Mouse (Mus musculus) G1E-ER4 (cell line): ENCODE data around the gene Grb2. TPM values are rescaled to one million over a fixed set of nuclear protein-coding genes. Genes with fewer than 3 reads are reported as not detected.

ENCODE experiments used
- GATA1 ChIP-seq: IDR thresholded peaks from one replicate; pipeline ENCODE4 v1.8.0; 2012; ENCODE audit warnings: low read length, inconsistent platforms
- polyA plus RNA-seq: library from polyadenylated mRNA; stranded (reverse); fragments of >175 nt; gene quantifications from 2 replicates; pipeline ENCODE4 v1.2.3, GENCODE M21; 2012

The Grb2 gene
- polyA plus RNA-seq, 1 experiment = 209 TPM

DNA sequence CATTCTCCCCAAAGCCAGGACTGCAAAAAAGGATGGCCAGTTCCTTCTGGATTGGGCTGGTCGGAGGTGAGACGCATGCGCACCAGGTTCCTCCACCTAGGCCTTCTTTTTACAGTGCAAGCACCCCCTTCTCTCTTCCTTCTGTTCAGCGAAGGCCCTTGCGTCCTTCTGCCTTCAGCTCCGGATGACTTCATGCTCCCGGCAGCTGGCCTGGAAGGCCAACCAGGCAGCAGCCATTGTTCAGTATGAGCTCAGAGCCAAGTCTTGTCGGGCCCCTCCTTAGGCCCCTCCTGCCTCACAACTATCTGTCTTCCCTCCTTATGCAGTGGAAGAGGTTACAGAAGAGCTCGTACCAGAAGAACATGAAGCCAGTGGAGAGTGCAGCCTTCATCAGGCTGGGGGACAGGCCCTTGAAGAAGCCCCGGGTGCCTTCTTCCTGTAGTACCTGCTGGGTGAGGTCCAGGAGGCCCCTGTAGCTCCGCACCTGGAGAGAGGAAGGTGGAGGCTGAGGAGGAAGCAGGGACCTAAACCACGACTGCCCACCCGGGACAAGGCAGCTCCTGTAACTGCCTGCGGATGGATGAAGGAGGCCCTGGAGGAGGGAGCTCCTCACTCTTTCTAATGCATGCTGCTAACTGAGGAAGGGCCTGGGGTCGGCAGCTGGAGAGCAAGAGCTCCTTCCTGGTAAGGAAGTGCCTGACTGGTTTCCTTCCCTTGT, 93.1 kb downstream of the Grb2 start:
- TF ChIP-seq GATA1 = no peak

DNA sequence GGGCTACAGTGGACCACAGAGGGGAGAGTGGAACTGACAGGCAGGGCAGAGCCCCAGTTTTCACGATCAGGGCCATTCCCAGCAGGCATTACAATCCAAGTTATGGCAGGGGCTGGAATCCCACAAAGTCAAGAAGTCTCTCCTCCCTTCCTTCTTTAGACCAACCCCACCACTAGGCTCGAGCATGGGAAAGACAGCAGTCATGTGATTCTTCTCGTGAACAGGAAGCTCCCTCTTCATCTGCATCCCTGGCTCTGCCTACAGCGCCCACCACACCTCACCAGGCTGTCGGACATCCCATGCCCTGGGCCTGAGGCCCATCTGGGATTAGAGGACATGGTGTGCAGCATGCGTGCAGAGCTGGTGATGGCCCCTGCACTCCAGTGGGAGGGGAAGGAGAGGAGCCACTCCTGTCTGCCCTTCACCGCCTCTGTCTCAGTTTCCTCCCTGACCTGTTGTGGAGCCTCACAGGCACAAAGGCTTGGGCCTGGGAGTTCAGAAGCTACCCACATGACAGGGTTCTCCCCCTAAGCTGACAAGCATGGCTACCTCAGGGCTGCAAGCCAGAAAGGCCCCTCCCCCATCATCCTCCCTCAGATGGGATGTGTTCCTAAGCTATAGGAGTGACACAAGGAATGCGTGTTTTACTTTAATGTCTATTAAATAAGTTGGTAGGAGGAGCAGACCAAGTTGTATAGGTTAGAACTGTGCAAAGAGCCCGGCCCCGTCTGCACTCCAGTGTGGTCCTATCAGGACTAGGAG, 93.9 kb downstream of the Grb2 start:
- no peak for TF ChIP-seq GATA1

DNA sequence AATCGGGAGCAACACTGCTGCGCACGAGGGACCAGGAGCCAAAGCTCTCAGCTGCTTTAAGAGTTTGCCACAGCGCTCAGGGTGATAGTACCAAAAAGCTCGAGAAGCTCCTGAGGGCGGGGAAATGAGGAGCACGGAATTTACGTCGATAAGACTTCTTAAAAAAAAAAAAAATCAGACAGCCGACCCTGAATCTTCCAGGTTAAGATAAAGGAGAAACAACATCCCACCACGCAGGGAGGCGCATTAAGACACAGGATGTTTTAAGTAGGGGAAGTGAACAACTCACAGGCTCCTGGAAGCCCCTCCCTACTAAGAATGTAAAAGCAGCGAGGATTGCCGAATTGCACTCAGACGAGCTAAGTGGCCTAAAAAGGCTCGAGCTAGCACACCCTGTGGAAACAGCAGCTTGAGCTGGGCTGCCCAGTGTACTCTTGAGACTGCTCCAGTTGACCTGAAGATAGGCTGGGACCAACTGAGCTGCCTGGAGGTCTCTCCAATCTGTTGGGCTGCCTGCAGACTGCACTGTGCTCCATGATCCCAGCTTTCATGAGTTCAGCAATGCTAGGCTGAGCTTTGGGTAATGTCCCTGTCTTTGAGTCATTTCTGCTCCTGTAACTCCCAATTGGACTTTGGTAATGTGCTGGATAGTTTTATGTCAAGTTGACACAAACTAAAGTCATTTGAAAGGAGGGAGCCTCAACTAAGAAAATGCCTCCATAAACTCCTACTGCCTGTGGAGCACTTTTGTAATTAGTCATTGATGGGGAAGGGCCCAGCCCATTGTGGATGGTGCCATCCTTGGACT, 95.1 kb downstream of the Grb2 start:
- TF ChIP-seq GATA1 = no peak

DNA sequence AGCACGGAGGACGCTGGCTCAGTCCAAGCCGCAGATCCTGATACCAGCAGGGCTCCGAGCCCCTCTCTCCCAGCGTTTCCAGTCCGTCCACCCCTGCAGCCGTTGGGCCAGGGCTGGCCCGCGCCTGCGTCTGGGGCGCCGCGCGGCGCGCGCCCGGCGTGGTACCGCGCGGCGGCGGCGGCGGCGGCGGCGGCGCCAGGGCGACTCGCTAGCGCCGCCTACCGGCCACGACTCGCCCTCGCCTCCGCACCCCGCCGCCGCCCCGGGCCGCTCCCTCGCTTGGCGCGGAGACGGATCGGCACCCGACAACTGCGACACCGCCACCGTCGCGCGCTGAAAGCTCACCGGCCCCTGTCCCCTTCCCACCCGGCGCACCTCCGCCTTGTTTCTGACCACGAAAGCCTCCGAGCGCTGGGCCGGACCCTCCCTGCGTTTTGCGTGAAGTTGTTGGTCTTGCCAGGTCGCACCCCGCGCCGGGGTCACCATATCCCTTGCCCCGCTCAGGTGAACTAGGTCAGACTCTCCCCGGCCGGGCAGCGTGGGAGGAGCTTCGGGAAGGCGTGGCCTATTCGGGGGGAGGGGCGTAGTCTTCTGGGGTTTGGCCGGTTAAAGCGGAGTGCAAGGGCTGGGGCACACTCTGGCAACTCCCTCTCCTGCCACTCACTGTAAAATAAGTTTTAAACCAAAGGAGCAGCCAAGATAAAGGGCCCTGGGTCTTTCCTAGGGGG, 95.8 kb downstream of the Grb2 start, which contains the start of gene Mif4gd:
Gene Mif4gd, minus strand, starts transcription at position 560 of the 728 bp plus-strand sequence.
- TF ChIP-seq GATA1 = no peak

DNA sequence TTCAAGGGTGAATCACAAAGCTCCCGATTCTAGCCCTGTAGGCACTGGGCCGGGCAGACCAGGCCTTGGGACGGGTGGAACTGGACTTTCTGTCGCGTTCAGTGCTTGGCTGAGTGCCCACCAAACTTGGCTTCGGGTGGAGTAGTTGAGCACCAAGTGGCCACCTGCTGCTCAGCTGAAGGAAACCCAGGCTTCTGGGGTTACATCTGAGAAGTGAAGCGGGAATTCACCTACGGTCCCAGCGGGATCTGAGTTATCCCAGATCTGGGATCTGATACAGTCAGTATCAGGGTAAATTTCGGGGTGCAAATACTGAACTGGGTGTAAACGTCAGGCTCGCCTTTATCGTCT, 96.4 kb downstream of the Grb2 start:
- no peak for TF ChIP-seq GATA1

DNA sequence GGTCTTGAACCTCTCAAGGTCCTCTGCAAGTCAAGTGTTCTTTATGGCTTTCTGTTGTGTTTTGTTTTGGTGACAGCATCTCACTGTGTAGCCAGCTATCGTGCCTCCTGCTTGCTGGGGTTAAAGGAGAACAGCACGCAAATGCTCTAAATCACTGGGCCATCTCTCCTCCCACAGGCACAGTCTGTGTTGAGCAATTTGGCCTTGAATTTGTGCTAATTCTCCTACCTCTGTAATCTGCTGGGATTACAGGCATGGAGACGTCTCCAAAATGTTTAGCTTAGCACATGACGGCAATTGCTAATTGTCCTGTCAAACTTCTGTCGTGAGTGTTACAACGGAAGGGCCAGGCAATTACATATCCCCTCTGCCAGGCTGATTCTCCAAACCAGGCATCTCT, 97.2 kb downstream of the Grb2 start:
- TF ChIP-seq GATA1 = no peak

DNA sequence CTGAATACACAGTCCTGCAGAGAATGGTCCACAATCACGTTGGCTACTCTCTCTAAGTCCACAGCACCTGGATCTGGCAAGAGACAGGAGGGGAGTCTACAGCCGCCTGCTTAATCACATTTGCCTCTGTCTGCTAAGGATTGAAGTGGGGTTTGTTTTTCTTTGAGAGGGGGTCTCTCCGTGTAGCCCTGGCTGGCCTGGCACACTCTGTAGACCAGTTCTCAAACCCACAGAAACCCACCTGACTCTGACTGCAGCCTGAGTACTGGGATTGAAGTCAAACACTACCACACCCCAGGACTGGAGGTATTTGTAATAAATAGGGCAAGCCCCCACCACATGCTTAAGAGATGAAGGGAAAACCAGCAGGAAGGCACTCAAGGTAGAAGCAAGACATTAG, 98.8 kb downstream of the Grb2 start:
- TF ChIP-seq GATA1 = no peak

DNA sequence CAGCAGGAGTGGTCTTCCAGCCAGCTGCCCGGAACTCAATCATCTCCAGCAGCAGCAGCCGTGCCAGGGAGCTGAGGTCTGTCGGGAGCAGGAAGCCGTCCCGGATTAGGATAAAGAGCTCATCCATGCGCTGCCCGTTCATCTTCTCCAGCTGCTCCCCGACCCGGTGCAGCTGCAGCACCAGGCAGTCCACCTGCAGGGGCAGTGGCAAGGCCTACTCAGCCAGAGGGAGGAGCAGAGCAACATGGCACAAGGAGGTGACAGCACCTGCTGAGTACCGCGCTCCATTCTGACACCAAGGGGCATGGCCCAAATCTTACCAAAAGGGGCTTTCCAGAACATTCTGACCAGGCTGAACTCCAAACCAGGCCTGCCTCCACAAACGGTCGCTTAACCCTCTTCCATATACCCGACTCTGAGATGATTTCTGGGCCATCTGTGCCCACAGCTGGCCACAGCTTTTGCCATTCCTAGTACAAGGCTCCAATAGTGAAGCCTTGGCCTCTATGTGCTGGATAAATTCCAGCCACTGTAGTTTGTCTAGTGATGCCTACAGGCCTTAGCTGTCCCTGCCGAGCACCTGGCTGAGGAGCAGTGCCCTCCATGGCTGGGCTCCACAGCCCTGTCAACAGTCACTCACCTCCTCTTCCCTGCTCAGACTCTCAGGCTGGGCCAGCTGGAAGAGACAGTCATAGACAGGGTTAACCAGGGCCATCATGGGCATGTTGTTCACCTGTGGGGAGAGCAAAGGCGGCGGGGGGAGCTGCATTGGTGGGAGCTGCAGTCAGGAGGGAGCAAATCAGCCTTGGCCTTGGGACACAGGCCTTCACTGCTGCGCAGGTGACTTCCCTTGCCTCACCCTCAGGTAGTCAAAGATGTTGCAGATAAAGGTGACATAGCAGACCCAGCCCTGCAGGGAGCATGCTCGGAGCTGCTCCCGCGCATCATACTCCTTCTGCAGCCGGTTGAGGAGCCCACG, 99.7 kb downstream of the Grb2 start:
- no peak for TF ChIP-seq GATA1

DNA sequence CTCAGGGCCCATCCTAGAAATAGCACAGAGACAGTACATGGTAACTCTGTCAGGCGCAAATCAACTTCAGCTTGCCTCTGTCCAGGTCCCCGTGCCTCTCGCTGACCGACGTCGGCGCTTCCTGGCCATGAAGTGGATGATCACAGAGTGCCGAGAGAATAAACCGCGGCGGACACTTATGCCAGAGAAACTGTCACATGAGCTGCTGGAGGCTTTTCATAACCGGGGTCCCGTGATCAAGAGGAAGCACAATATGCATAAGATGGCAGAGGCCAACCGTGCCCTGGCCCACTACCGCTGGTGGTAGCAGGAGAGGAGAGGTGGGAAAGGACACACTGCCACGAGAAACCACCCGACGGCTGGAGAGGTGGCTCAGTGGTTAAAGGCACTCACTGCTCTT, 101.7 kb downstream of the Grb2 start:
- no peak for TF ChIP-seq GATA1

DNA sequence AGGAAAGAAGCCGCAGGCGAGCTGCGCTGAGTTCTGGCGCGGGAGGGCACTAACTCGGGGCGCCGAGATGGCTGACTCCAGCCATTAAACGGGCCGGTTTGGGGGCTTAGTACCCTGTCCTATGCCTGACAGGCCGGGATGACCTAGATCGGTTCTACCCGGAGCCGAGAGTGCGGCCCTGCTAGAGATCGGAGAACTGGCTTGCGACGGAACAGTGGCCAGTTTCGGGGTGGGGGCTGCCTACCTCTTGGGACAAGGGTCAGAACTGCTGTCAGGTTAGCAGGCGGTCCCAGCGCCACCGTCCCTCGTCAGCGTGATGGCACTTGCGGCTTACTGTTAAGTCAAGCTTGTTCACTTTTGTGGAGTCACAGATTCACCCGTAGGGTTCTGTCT, 104.1 kb downstream of the Grb2 start:
- TF ChIP-seq GATA1 = no peak

DNA sequence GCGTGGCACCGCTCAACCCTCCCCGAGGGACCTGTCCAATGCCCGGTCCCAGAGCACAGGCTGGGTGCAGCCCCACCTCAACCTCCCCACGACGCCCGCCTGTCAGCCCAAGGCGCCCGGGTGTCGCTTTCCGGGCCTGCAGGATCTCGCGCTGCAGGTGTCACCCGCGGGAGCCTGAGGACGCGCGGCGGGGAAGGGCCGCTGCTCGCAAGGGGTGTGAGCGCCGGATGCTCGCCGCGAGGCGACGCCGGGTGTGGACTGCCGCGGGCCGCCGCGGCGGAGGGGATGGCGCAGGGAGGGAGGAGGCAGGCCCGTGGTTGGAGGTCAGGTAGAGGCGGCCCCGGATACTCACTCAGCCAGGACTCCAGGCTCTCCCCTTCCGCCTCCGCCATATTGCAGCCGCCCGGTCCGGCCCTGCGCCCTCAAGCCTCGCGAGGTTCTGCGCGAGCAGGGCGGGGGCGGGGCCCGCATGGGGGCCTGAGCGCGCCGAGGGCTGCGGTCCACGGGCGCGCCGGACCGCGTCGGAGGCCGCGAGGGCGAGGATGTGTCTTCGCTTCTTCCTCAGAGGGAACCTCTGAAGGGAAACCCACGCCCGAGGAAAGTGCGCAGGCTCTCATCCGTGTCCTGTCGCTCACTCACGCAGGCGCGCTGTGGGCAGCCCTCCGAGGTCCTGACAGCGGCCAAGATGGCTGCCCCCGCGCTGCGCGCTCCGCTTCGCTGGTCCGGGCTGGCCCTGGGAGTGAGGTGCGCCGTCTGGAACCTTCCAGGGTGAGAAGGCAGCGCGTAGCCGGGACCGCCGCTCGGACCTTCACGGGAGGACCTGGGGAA, 104.7 kb downstream of the Grb2 start, which contains the start of the genes Mrps7 and Gga3:
Gene Mrps7, plus strand, starts transcription at position 450 of the 828 bp plus-strand sequence.
Gene Gga3, minus strand, starts transcription at position 576 of the 828 bp plus-strand sequence.
- no peak for TF ChIP-seq GATA1

DNA sequence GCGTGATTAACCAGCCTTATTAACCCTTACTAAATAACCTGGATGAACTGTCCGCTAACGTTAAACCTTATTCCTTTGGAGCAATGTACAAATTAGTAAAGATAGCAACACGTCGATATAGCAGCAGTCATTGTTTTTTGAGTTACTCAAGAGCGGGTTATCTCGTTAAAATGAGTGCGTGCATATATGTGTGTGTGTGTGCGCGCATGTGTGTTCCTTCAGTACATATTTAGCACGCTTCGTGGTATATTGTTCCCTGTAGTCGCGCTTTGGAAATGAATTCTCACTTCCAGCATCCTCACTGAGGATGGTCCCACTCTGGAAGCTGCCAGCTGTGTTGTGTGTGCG, 105.3 kb downstream of the Grb2 start:
- TF ChIP-seq GATA1 = no peak

DNA sequence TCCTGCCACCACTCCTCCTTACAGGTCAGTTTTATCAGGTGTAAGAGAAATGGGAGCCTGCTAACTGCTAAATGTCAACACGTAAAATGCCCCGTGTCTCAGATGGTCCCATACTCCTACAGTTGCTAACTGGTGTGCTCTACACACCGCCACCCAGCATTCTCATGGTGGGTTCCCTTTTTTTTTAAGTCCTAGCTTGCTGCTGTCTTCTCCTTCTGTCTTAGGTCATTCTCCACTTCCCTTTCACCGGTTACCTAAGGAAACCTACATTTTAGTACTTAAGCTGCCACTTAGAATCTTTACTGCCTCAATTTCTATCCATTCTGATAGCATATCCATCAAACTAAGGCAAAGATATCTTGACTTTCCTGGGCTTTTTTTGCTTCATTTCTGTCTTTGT, 107.2 kb downstream of the Grb2 start:
- TF ChIP-seq GATA1 = no peak

DNA sequence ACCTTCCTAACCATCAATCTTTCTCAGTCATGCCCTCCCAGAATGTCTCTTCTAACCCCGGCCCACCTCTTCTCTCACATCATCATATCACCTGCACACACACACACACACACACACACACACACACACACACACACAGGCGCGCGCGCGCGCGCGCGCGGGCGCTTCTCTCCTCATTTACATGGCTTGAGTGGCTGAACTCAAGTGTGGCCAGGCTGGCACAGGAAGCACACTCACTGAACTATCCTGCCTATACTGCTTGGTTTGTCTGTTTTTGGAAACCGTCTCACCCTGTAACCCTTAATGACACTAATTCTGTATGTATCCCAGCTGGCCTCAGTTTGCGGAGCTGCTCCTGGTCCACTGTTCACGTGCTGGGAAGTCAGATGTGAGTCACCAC, 107.7 kb downstream of the Grb2 start:
- TF ChIP-seq GATA1 = no peak
